Mouse (Mus musculus) cortical plate, adult 2 months (tissue): Measurements from ENCODE around the gene Dus3l.

Experiments
- CTCF ChIP-seq: fragments of 200-500 bp; IDR thresholded peaks from 2 replicates; pipeline ENCODE4 v1.5.1; 2011; ENCODE audit warnings: mild to moderate bottlenecking, control low read depth, low read length; ENCODE audit not compliant: insufficient read depth; ENCODE audit errors: extremely low read depth
- POLR2A ChIP-seq: fragments of 200-500 bp; IDR thresholded peaks from 2 replicates; pipeline ENCODE4 v1.6.1; 2011; ENCODE audit warnings: mild to moderate bottlenecking, low read length, control low read depth; ENCODE audit not compliant: insufficient read depth; ENCODE audit errors: extremely low read depth

DNA sequence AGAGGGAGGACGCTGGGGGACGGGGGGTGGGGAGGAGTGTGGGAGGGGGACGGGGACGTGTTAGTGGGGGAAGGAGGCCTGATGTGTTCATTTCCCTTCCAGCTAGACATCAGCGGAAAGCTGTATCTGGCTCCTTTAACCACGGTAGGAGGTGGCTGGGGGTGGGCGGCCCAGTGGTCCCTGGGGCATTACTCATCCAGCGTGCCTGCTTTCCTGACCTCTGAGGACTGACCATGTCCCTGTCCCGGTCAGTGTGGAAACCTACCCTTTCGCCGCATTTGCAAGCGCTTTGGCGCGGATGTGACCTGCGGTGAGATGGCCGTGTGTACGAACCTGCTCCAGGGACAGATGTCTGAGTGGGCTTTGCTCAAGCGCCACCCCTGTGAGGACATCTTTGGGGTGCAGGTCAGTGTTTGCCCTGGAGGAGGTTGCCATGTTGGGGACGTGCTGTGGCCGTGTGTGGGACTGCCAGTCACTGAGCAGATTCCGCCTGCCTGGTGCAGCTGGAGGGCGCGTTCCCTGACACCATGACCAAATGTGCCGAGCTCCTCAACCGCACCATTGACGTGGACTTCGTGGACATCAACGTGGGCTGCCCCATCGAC, 3.1 kb downstream of the Dus3l start:
- TF ChIP-seq POLR2A (no peak), CTCF (no peak)
